Mouse (Mus musculus) kidney, postnatal 0 days (tissue): ENCODE measurements around the gene Olfr1344. TPM values are rescaled to one million over a fixed set of nuclear protein-coding genes. Genes with fewer than 3 reads are reported as not detected.

Experiments
- ATAC-seq: fragments of 200-750 bp; cut with Nextera tagmentation; replicated peaks from 2 replicates; pipeline ENCODE4 v1.8.0; 2017; ENCODE audit warnings: low read depth, moderate number of reproducible peaks, moderate TSS enrichment, moderate library complexity; ENCODE audit not compliant: low FRiP score
- DNase-seq: peaks from one replicate; pipeline ENCODE4 v3.0.0-alpha.2; 2016; ENCODE audit warnings: low spot score
- H3K27ac ChIP-seq: fragments of 300-500 bp; sonication (generic); 2 replicates; pipeline ENCODE4 v1.5.1; 2014; ENCODE audit warnings: mild to moderate bottlenecking
- H3K27me3 ChIP-seq: fragments of 300-500 bp; sonication (generic); 2 replicates; pipeline ENCODE4 v1.6.1; 2014; ENCODE audit warnings: low read length, mixed read lengths; ENCODE audit not compliant: insufficient read depth
- H3K36me3 ChIP-seq: fragments of 300-500 bp; sonication (generic); 2 replicates; pipeline ENCODE4 v1.6.1; 2014; ENCODE audit warnings: low read length, mixed read lengths; ENCODE audit not compliant: insufficient read depth
- H3K4me1 ChIP-seq: fragments of 300-500 bp; sonication (generic); replicated peaks from 2 replicates; pipeline ENCODE4 v1.6.1; 2014; ENCODE audit warnings: antibody characterized with exemption, low read length, mixed read lengths; ENCODE audit not compliant: insufficient read depth
- H3K4me2 ChIP-seq: fragments of 300-500 bp; sonication (generic); 2 replicates; pipeline ENCODE4 v1.6.1; 2014; ENCODE audit warnings: mild to moderate bottlenecking, low read length, moderate library complexity, mixed read lengths
- H3K4me3 ChIP-seq: fragments of 300-500 bp; sonication (generic); replicated peaks from 2 replicates; pipeline ENCODE4 v1.5.1; 2014; ENCODE audit warnings: low read depth, low read length
- H3K9ac ChIP-seq: fragments of 300-500 bp; sonication (generic); 2 replicates; pipeline ENCODE4 v1.6.1; 2014; ENCODE audit warnings: low read depth, low read length
- H3K9me3 ChIP-seq: fragments of 300-500 bp; sonication (generic); replicated peaks from 2 replicates; pipeline ENCODE4 v1.6.1; 2016; ENCODE audit warnings: low read length, inconsistent platforms, mixed read lengths
- CTCF ChIP-seq: IDR thresholded peaks from 2 replicates; pipeline ENCODE4 v1.5.1; 2016; ENCODE audit warnings: antibody characterized with exemption, low read depth, mild to moderate bottlenecking, moderate library complexity
- WGBS: fragments of 180-500 bp; shearing (Covaris S2); extraction: QIAGEN DNeasy Blood & Tissue Kit; methylation state at CpG from one replicate; pipeline ENCODE4 v1.1.7; 2014; 5-methylcytosine and 5-hydroxymethylcytosine counted together
- polyA plus RNA-seq: library from polyadenylated mRNA; unstranded; fragments of >200 nt; fragmentation: Nextera tagmentation; extraction: Ambion mirVana; gene quantifications from 2 replicates; pipeline ENCODE4 v1.2.1, GENCODE M21; 2015

Olfr1344 gene
- polyA plus RNA-seq, 1 experiment from 2014 or later, result not detected

- Histone ChIP-seq H3K27me3 (no peaks in the 10 kb centered on the region), H3K27ac (no peak overlapping the region), H3K4me2 (no peak overlapping the region), H3K36me3 (no peaks in the 10 kb centered on the region), H3K9me3 (no peaks in the 10 kb centered on the region), H3K4me3 (no peak overlapping the region), H3K9ac (no peak overlapping the region), H3K4me1 (no peaks in the 10 kb centered on the region)
- 14% methylated on average over 8 of the region's 8 CpGs for WGBS
- no peak for ATAC-seq
- TF ChIP-seq CTCF, result no peak
- DNase-seq, result no peak
Measured at GRCm38 (mm10) chr7:6415442-6415787, 23.1 kb upstream of the Olfr1344 start.

GRCm38 (mm10) chr7:6419894-6420293, 18.6 kb upstream of the Olfr1344 start:
- ATAC-seq (no peak), DNase-seq (no peak)
- TF ChIP-seq CTCF, result no peak
- Histone ChIP-seq H3K4me1 (no peaks in the 10 kb centered on the region), H3K27me3 (no peaks in the 10 kb centered on the region), H3K9me3 (no peaks in the 10 kb centered on the region), H3K4me3 (no peak overlapping the region), H3K27ac (no peak overlapping the region), H3K4me2 (no peak overlapping the region), H3K9ac (no peak overlapping the region), H3K36me3 (no peaks in the 10 kb centered on the region)
- WGBS, result 78% methylated on average over 6 of the region's 6 CpGs

GRCm38 (mm10) chr7:6429381-6429780, 9.1 kb upstream of the Olfr1344 start:
- Histone ChIP-seq H3K27me3 (no peaks in the 10 kb centered on the region), H3K36me3 (no peaks in the 10 kb centered on the region), H3K9ac (no peak overlapping the region), H3K9me3 (no peaks in the 10 kb centered on the region), H3K4me1 (no peaks in the 10 kb centered on the region), H3K4me3 (no peak overlapping the region), H3K27ac (no peak overlapping the region), H3K4me2 (no peak overlapping the region)
- no peak for DNase-seq
- WGBS, result 90% methylated on average over 3 of the region's 3 CpGs
- ATAC-seq, result no peak
- TF ChIP-seq CTCF, result peak; percentile 19; the same call in 1 of the 2 replicates

GRCm38 (mm10) chr7:6430342-6430741, 8.1 kb upstream of the Olfr1344 start:
- 49% methylated on average over 2 of the region's 2 CpGs for WGBS
- DNase-seq, result peak; percentile 2
- Histone ChIP-seq H3K27me3 (no peaks in the 10 kb centered on the region), H3K27ac (no peak overlapping the region), H3K4me3 (no peak overlapping the region), H3K9me3 (no peaks in the 10 kb centered on the region), H3K36me3 (no peaks in the 10 kb centered on the region), H3K9ac (no peak overlapping the region), H3K4me1 (no peaks in the 10 kb centered on the region), H3K4me2 (no peak overlapping the region)
- no peak for ATAC-seq
- peak; percentile 53; the same call in 1 of the 2 replicates for TF ChIP-seq CTCF

- Histone ChIP-seq H3K36me3 (no peaks in the 10 kb centered on the region), H3K27ac (no peak overlapping the region), H3K27me3 (no peaks in the 10 kb centered on the region), H3K4me1 (no peaks in the 10 kb centered on the region), H3K4me2 (no peak overlapping the region), H3K4me3 (no peak overlapping the region), H3K9ac (no peak overlapping the region), H3K9me3 (no peaks in the 10 kb centered on the region)
- DNase-seq, result no peak
- no peak for TF ChIP-seq CTCF
- 61% methylated on average over 2 of the region's 2 CpGs for WGBS
- ATAC-seq, result 0 out of 2 replicates have a peak, but pooled peaks have one; percentile 33
Measured at GRCm38 (mm10) chr7:6441173-6441572, 2.7 kb downstream of the Olfr1344 start.

- Histone ChIP-seq H3K27me3 (no peaks in the 10 kb centered on the region), H3K4me1 (no peaks in the 10 kb centered on the region), H3K36me3 (no peaks in the 10 kb centered on the region), H3K4me2 (no peak overlapping the region), H3K9ac (no peak overlapping the region), H3K27ac (no peak overlapping the region), H3K4me3 (no peak overlapping the region), H3K9me3 (no peaks in the 10 kb centered on the region; the same call in 1 of the 2 replicates)
- no peak for TF ChIP-seq CTCF
- WGBS, result 84% methylated on average over 5 of the region's 5 CpGs
- DNase-seq (no peak), ATAC-seq (no peak)
Measured at GRCm38 (mm10) chr7:6447771-6448170, 9.3 kb downstream of the Olfr1344 start.

GRCm38 (mm10) chr7:6455868-6456267, 17.4 kb downstream of the Olfr1344 start, which contains the start of gene Olfr1336:
Olfr1336 (plus strand) TSS chr7:6456168.
- no peak for TF ChIP-seq CTCF

More at GRCm38 (mm10) chr7:6455868-6456267, 17.4 kb downstream of the Olfr1344 start, which contains the start of gene Olfr1336:
- H3K27me3 ChIP-seq, result no peaks in the 10 kb centered on the region
- no peak for ATAC-seq
- H3K27ac ChIP-seq, result no peak within 1 kb of the TSS
- no peak within 1 kb of the TSS for H3K4me2 ChIP-seq
- DNase-seq, result no peak
- no peak within 1 kb of the TSS for H3K9ac ChIP-seq
- no peaks in the 10 kb centered on the region for H3K4me1 ChIP-seq
- no peak within 1 kb of the TSS for H3K4me3 ChIP-seq
- H3K9me3 ChIP-seq, result no peaks in the 10 kb centered on the region
- H3K36me3 ChIP-seq, result no peaks in the 10 kb centered on the region
